Mouse (Mus musculus): ENCODE results near the gene Milr1.

- TF ChIP-seq CTCF (IDR thresholded peaks at IDR 0.05; ENCODE audit: low read depth) (no peak), EP300 (IDR thresholded peaks at IDR 0.05; ENCODE audit: low read depth) (no peak)
These were observed 11.8 kb downstream of the Milr1 start for GRCm38 (mm10) chr11:106762800-106763185.
